Mouse (Mus musculus): ENCODE measurements at regions not wholly inside any gene's neighbourhood (a gene's known extent, or its start where the extent isn't known, plus 50 kb on each side); places are given as distances from the start of the nearest gene placed in this dataset.
A peak's percentile ranks its signal among the peaks of the same experiment; 100 is the strongest.

GRCm38 (mm10) chr12:45614509-45615150, 540.1 kb upstream of the Stxbp6 start:
- H3K9ac ChIP-seq (ENCODE audit: low read depth, low read length), result no peak overlapping the region
- H3K4me2 ChIP-seq (ENCODE audit: low read length), result no peak overlapping the region
- no peak for ATAC-seq
- H3K4me1 ChIP-seq (ENCODE audit: control insufficient read depth, insufficient read depth, low read length), result no peaks in the 10 kb centered on the region
- 3% methylated on average over 1 of the region's 1 CpGs for WGBS
- H3K27me3 ChIP-seq (ENCODE audit: control insufficient read depth, insufficient read depth, low read depth, low read length), result no peaks in the 10 kb centered on the region
- no peak overlapping the region for H3K4me3 ChIP-seq (ENCODE audit: low read depth, low read length)
- no peak overlapping the region for H3K27ac ChIP-seq (ENCODE audit: low read length)
- H3K9me3 ChIP-seq (replicated peaks; ENCODE audit: control insufficient read depth, low read length, poor library complexity, severe bottlenecking), result no peaks in the 10 kb centered on the region
- H3K36me3 ChIP-seq (ENCODE audit: control insufficient read depth, insufficient read depth, low read length), result no peaks in the 10 kb centered on the region

- no peak for ATAC-seq
- Histone ChIP-seq H3K27ac (ENCODE audit: low read length) (no peak overlapping the region), H3K27me3 (ENCODE audit: control insufficient read depth, insufficient read depth, low read depth, low read length) (no peaks in the 10 kb centered on the region), H3K36me3 (ENCODE audit: control insufficient read depth, insufficient read depth, low read length) (no peaks in the 10 kb centered on the region), H3K9me3 (replicated peaks; ENCODE audit: control insufficient read depth, low read length, poor library complexity, severe bottlenecking) (no peaks in the 10 kb centered on the region), H3K4me3 (ENCODE audit: low read depth, low read length) (no peak overlapping the region), H3K4me1 (ENCODE audit: control insufficient read depth, insufficient read depth, low read length) (no peaks in the 10 kb centered on the region), H3K4me2 (ENCODE audit: low read length) (no peak overlapping the region), H3K9ac (ENCODE audit: low read depth, low read length) (no peak overlapping the region)
These were observed 539.6 kb upstream of the Stxbp6 start for GRCm38 (mm10) chr12:45614074-45614473.

- Histone ChIP-seq H3K9me3 (replicated peaks; ENCODE audit: control insufficient read depth, low read length, poor library complexity, severe bottlenecking) (no peaks in the 10 kb centered on the region), H3K27ac (ENCODE audit: low read length) (no peak overlapping the region), H3K36me3 (ENCODE audit: control insufficient read depth, insufficient read depth, low read length) (no peaks in the 10 kb centered on the region), H3K4me3 (ENCODE audit: low read depth, low read length) (no peak overlapping the region), H3K27me3 (ENCODE audit: control insufficient read depth, insufficient read depth, low read depth, low read length) (no peaks in the 10 kb centered on the region), H3K9ac (ENCODE audit: low read depth, low read length) (no peak overlapping the region), H3K4me1 (ENCODE audit: control insufficient read depth, insufficient read depth, low read length) (peaks cover 7% of the 10 kb centered on the region), H3K4me2 (ENCODE audit: low read length) (no peak overlapping the region)
- WGBS, result 77% methylated on average over 3 of the region's 3 CpGs
- no peak for ATAC-seq
These were observed 524.9 kb upstream of the Stxbp6 start for GRCm38 (mm10) chr12:45599443-45599842.

GRCm38 (mm10) chr12:45597904-45598570, 523.5 kb upstream of the Stxbp6 start:
- Histone ChIP-seq H3K4me2 (ENCODE audit: low read length) (no peak overlapping the region), H3K9me3 (replicated peaks; ENCODE audit: control insufficient read depth, low read length, poor library complexity, severe bottlenecking) (no peaks in the 10 kb centered on the region), H3K27me3 (ENCODE audit: control insufficient read depth, insufficient read depth, low read depth, low read length) (no peaks in the 10 kb centered on the region), H3K4me1 (ENCODE audit: control insufficient read depth, insufficient read depth, low read length) (peaks cover 7% of the 10 kb centered on the region), H3K36me3 (ENCODE audit: control insufficient read depth, insufficient read depth, low read length) (no peaks in the 10 kb centered on the region), H3K27ac (ENCODE audit: low read length) (peak overlapping the region; percentile 68), H3K9ac (ENCODE audit: low read depth, low read length) (no peak overlapping the region), H3K4me3 (ENCODE audit: low read depth, low read length) (no peak overlapping the region)
- peak; percentile 96 for ATAC-seq
- 26% methylated on average over 4 of the region's 4 CpGs for WGBS

GRCm38 (mm10) chr12:45594689-45595088, 520.2 kb upstream of the Stxbp6 start:
- H3K27me3 ChIP-seq (ENCODE audit: control insufficient read depth, insufficient read depth, low read depth, low read length), result no peaks in the 10 kb centered on the region
- ATAC-seq, result no peak
- H3K36me3 ChIP-seq (ENCODE audit: control insufficient read depth, insufficient read depth, low read length), result no peaks in the 10 kb centered on the region
- H3K4me1 ChIP-seq (ENCODE audit: control insufficient read depth, insufficient read depth, low read length), result peaks cover 7% of the 10 kb centered on the region
- H3K4me3 ChIP-seq (ENCODE audit: low read depth, low read length), result no peak overlapping the region
- H3K9ac ChIP-seq (ENCODE audit: low read depth, low read length), result no peak overlapping the region
- no peak overlapping the region for H3K4me2 ChIP-seq (ENCODE audit: low read length)
- H3K9me3 ChIP-seq (replicated peaks; ENCODE audit: control insufficient read depth, low read length, poor library complexity, severe bottlenecking), result no peaks in the 10 kb centered on the region
- 82% methylated on average over 3 of the region's 3 CpGs for WGBS
- H3K27ac ChIP-seq (ENCODE audit: low read length), result peak overlapping the region; percentile 49; the same call in 1 of the 2 replicates

GRCm38 (mm10) chr12:45590191-45590590, 515.7 kb upstream of the Stxbp6 start:
- Histone ChIP-seq H3K4me3 (ENCODE audit: low read depth, low read length) (no peak overlapping the region), H3K36me3 (ENCODE audit: control insufficient read depth, insufficient read depth, low read length) (no peaks in the 10 kb centered on the region), H3K4me2 (ENCODE audit: low read length) (no peak overlapping the region), H3K9me3 (replicated peaks; ENCODE audit: control insufficient read depth, low read length, poor library complexity, severe bottlenecking) (no peaks in the 10 kb centered on the region), H3K4me1 (ENCODE audit: control insufficient read depth, insufficient read depth, low read length) (peaks cover 4% of the 10 kb centered on the region; the same call in 1 of the 2 replicates), H3K9ac (ENCODE audit: low read depth, low read length) (no peak overlapping the region), H3K27me3 (ENCODE audit: control insufficient read depth, insufficient read depth, low read depth, low read length) (no peaks in the 10 kb centered on the region), H3K27ac (ENCODE audit: low read length) (no peak overlapping the region)
- no peak for ATAC-seq
- 97% methylated on average over 2 of the region's 2 CpGs for WGBS

GRCm38 (mm10) chr12:45585763-45586162, 511.3 kb upstream of the Stxbp6 start:
- H3K9ac ChIP-seq (ENCODE audit: low read depth, low read length), result no peak overlapping the region
- no peak overlapping the region for H3K4me2 ChIP-seq (ENCODE audit: low read length)
- 42% methylated on average over 4 of the region's 4 CpGs for WGBS
- no peaks in the 10 kb centered on the region for H3K36me3 ChIP-seq (ENCODE audit: control insufficient read depth, insufficient read depth, low read length)
- no peaks in the 10 kb centered on the region for H3K9me3 ChIP-seq (replicated peaks; ENCODE audit: control insufficient read depth, low read length, poor library complexity, severe bottlenecking)
- H3K27me3 ChIP-seq (ENCODE audit: control insufficient read depth, insufficient read depth, low read depth, low read length), result no peaks in the 10 kb centered on the region
- no peak overlapping the region for H3K27ac ChIP-seq (ENCODE audit: low read length)
- no peak for ATAC-seq
- H3K4me3 ChIP-seq (ENCODE audit: low read depth, low read length), result no peak overlapping the region
- peaks cover 4% of the 10 kb centered on the region; the same call in 1 of the 2 replicates for H3K4me1 ChIP-seq (ENCODE audit: control insufficient read depth, insufficient read depth, low read length)

GRCm38 (mm10) chr12:45563325-45564030, 489.0 kb upstream of the Stxbp6 start:
- H3K27ac ChIP-seq (ENCODE audit: low read length), result peak overlapping the region; percentile 72
- H3K36me3 ChIP-seq (ENCODE audit: control insufficient read depth, insufficient read depth, low read length), result no peaks in the 10 kb centered on the region
- H3K9me3 ChIP-seq (replicated peaks; ENCODE audit: control insufficient read depth, low read length, poor library complexity, severe bottlenecking), result no peaks in the 10 kb centered on the region
- H3K27me3 ChIP-seq (ENCODE audit: control insufficient read depth, insufficient read depth, low read depth, low read length), result no peaks in the 10 kb centered on the region
- 0 out of 2 replicates have a peak overlapping the region, but pooled peaks have one; percentile 1 for H3K4me2 ChIP-seq (ENCODE audit: low read length)
- ATAC-seq, result peak; percentile 91
- H3K9ac ChIP-seq (ENCODE audit: low read depth, low read length), result no peak overlapping the region
- no peak overlapping the region for H3K4me3 ChIP-seq (ENCODE audit: low read depth, low read length)
- H3K4me1 ChIP-seq (ENCODE audit: control insufficient read depth, insufficient read depth, low read length), result peaks cover 34% of the 10 kb centered on the region
- 30% methylated on average over 13 of the region's 13 CpGs for WGBS
